Mouse (Mus musculus): ENCODE measurements around the gene Kcnk4. TPM values are rescaled to one million over a fixed set of nuclear protein-coding genes. Genes with fewer than 3 reads are reported as not detected.

Kcnk4 gene
- polyA plus RNA-seq, 1 experiment from 2014 or later = 0.49 TPM

GRCm38 (mm10) chr19:6969665-6970381 lies 35.5 kb upstream of the Kcnk4 start:
- H3K4me2 ChIP-seq (replicated peaks; ENCODE audit: low read depth, low read length) = peak overlapping the region; percentile 54
- under 1% methylated on average over 38 of the region's 55 CpGs for WGBS
- no peaks in the 10 kb centered on the region for H3K9me3 ChIP-seq (ENCODE audit: control insufficient read depth, low read length)
- peak overlapping the region; percentile 38 for H3K4me3 ChIP-seq (ENCODE audit: low read depth, low read length)
- H3K9ac ChIP-seq (ENCODE audit: low read depth, low read length) = peak overlapping the region; percentile 61; the same call in 1 of the 2 replicates
- no peaks in the 10 kb centered on the region for H3K36me3 ChIP-seq (ENCODE audit: control insufficient read depth, insufficient read depth, low read length)
- peak; percentile 20; the same call in 1 of the 2 replicates for ATAC-seq (ENCODE audit: low FRiP score)
- H3K4me1 ChIP-seq (replicated peaks; ENCODE audit: control insufficient read depth, insufficient read depth, low read length) = peaks cover 5% of the 10 kb centered on the region
- peaks cover 8% of the 10 kb centered on the region for H3K27me3 ChIP-seq (ENCODE audit: control insufficient read depth, insufficient read depth, low read length)
- DNase-seq (ENCODE audit: low spot score) = peak; percentile 77
- no peak overlapping the region for H3K27ac ChIP-seq (ENCODE audit: low read depth, low read length)

- under 1% methylated on average over 18 of the region's 20 CpGs for WGBS
- no peaks in the 10 kb centered on the region for H3K9me3 ChIP-seq (ENCODE audit: control insufficient read depth, low read length)
- no peak overlapping the region for H3K27ac ChIP-seq (ENCODE audit: low read depth, low read length)
- DNase-seq (ENCODE audit: low spot score) (no peak), ATAC-seq (ENCODE audit: low FRiP score) (no peak)
- H3K4me3 ChIP-seq (ENCODE audit: low read depth, low read length) = peak overlapping the region; percentile 38
- H3K4me1 ChIP-seq (replicated peaks; ENCODE audit: control insufficient read depth, insufficient read depth, low read length) = peaks cover 5% of the 10 kb centered on the region
- H3K4me2 ChIP-seq (replicated peaks; ENCODE audit: low read depth, low read length) = peak overlapping the region; percentile 54
- H3K36me3 ChIP-seq (ENCODE audit: control insufficient read depth, insufficient read depth, low read length) = no peaks in the 10 kb centered on the region
- peaks cover 8% of the 10 kb centered on the region for H3K27me3 ChIP-seq (ENCODE audit: control insufficient read depth, insufficient read depth, low read length)
- H3K9ac ChIP-seq (ENCODE audit: low read depth, low read length) = peak overlapping the region; percentile 61; the same call in 1 of the 2 replicates
Measured at GRCm38 (mm10) chr19:6969291-6969664, 35.0 kb upstream of the Kcnk4 start.

GRCm38 (mm10) chr19:6968491-6969271 lies 34.4 kb upstream of the Kcnk4 start:
- Histone ChIP-seq H3K36me3 (ENCODE audit: control insufficient read depth, insufficient read depth, low read length) (no peaks in the 10 kb centered on the region), H3K4me3 (ENCODE audit: low read depth, low read length) (peak overlapping the region; percentile 38; the same call in 1 of the 2 replicates), H3K9me3 (ENCODE audit: control insufficient read depth, low read length) (no peaks in the 10 kb centered on the region), H3K27me3 (ENCODE audit: control insufficient read depth, insufficient read depth, low read length) (peaks cover 8% of the 10 kb centered on the region), H3K4me1 (replicated peaks; ENCODE audit: control insufficient read depth, insufficient read depth, low read length) (peaks cover 5% of the 10 kb centered on the region), H3K27ac (ENCODE audit: low read depth, low read length) (no peak overlapping the region), H3K4me2 (replicated peaks; ENCODE audit: low read depth, low read length) (peak overlapping the region; percentile 54), H3K9ac (ENCODE audit: low read depth, low read length) (no peak overlapping the region)
- DNase-seq (ENCODE audit: low spot score) (no peak), ATAC-seq (ENCODE audit: low FRiP score) (no peak)
- WGBS = 10% methylated on average over 15 of the region's 15 CpGs

- no peaks in the 10 kb centered on the region for H3K9me3 ChIP-seq (ENCODE audit: control insufficient read depth, low read length)
- no peak overlapping the region for H3K4me3 ChIP-seq (ENCODE audit: low read depth, low read length)
- DNase-seq (ENCODE audit: low spot score) = no peak
- no peak overlapping the region for H3K27ac ChIP-seq (ENCODE audit: low read depth, low read length)
- H3K4me2 ChIP-seq (replicated peaks; ENCODE audit: low read depth, low read length) = no peak overlapping the region
- H3K27me3 ChIP-seq (ENCODE audit: control insufficient read depth, insufficient read depth, low read length) = no peaks in the 10 kb centered on the region; the same call in 1 of the 2 replicates
- ATAC-seq (ENCODE audit: low FRiP score) = no peak
- no peak overlapping the region for H3K9ac ChIP-seq (ENCODE audit: low read depth, low read length)
- H3K4me1 ChIP-seq (replicated peaks; ENCODE audit: control insufficient read depth, insufficient read depth, low read length) = 0 out of 2 replicates have a peak, but pooled peaks cover 6% of the 10 kb centered on the region
- WGBS = 69% methylated on average over 10 of the region's 10 CpGs
- H3K36me3 ChIP-seq (ENCODE audit: control insufficient read depth, insufficient read depth, low read length) = 0 out of 2 replicates have a peak, but pooled peaks cover 2% of the 10 kb centered on the region
Measured at GRCm38 (mm10) chr19:6956461-6956860, 22.1 kb upstream of the Kcnk4 start.

GRCm38 (mm10) chr19:6955424-6955823 lies 21.1 kb upstream of the Kcnk4 start:
- Histone ChIP-seq H3K27ac (ENCODE audit: low read depth, low read length) (no peak overlapping the region), H3K9ac (ENCODE audit: low read depth, low read length) (no peak overlapping the region), H3K27me3 (ENCODE audit: control insufficient read depth, insufficient read depth, low read length) (no peaks in the 10 kb centered on the region; the same call in 1 of the 2 replicates), H3K36me3 (ENCODE audit: control insufficient read depth, insufficient read depth, low read length) (0 out of 2 replicates have a peak, but pooled peaks cover 2% of the 10 kb centered on the region), H3K4me2 (replicated peaks; ENCODE audit: low read depth, low read length) (no peak overlapping the region), H3K4me3 (ENCODE audit: low read depth, low read length) (no peak overlapping the region), H3K9me3 (ENCODE audit: control insufficient read depth, low read length) (no peaks in the 10 kb centered on the region), H3K4me1 (replicated peaks; ENCODE audit: control insufficient read depth, insufficient read depth, low read length) (0 out of 2 replicates have a peak, but pooled peaks cover 6% of the 10 kb centered on the region)
- ATAC-seq (ENCODE audit: low FRiP score) = no peak
- 83% methylated on average over 7 of the region's 7 CpGs for WGBS
- no peak for DNase-seq (ENCODE audit: low spot score)

GRCm38 (mm10) chr19:6954046-6954445 lies 19.7 kb upstream of the Kcnk4 start:
- H3K27ac ChIP-seq (ENCODE audit: low read depth, low read length) = no peak overlapping the region
- H3K4me1 ChIP-seq (replicated peaks; ENCODE audit: control insufficient read depth, insufficient read depth, low read length) = peaks cover 12% of the 10 kb centered on the region; the same call in 1 of the 2 replicates
- WGBS = 54% methylated on average over 9 of the region's 9 CpGs

GRCm38 (mm10) chr19:6952712-6953037 lies 18.4 kb upstream of the Kcnk4 start:
- no peak for DNase-seq (ENCODE audit: low spot score)
- Histone ChIP-seq H3K4me2 (replicated peaks; ENCODE audit: low read depth, low read length) (peak overlapping the region; percentile 71), H3K27me3 (ENCODE audit: control insufficient read depth, insufficient read depth, low read length) (no peaks in the 10 kb centered on the region; the same call in 1 of the 2 replicates), H3K36me3 (ENCODE audit: control insufficient read depth, insufficient read depth, low read length) (0 out of 2 replicates have a peak, but pooled peaks cover 2% of the 10 kb centered on the region), H3K4me3 (ENCODE audit: low read depth, low read length) (peak overlapping the region; percentile 66), H3K4me1 (replicated peaks; ENCODE audit: control insufficient read depth, insufficient read depth, low read length) (peaks cover 12% of the 10 kb centered on the region; the same call in 1 of the 2 replicates), H3K27ac (ENCODE audit: low read depth, low read length) (no peak overlapping the region), H3K9me3 (ENCODE audit: control insufficient read depth, low read length) (no peaks in the 10 kb centered on the region), H3K9ac (ENCODE audit: low read depth, low read length) (peak overlapping the region; percentile 88; the same call in 1 of the 2 replicates)
- no peak for ATAC-seq (ENCODE audit: low FRiP score)
- WGBS = 43% methylated on average over 3 of the region's 3 CpGs

More at GRCm38 (mm10) chr19:6954046-6954445, 19.7 kb upstream of the Kcnk4 start:
- ATAC-seq (ENCODE audit: low FRiP score) (no peak), DNase-seq (ENCODE audit: low spot score) (no peak)
- H3K4me2 ChIP-seq (replicated peaks; ENCODE audit: low read depth, low read length) = no peak overlapping the region
- no peaks in the 10 kb centered on the region; the same call in 1 of the 2 replicates for H3K27me3 ChIP-seq (ENCODE audit: control insufficient read depth, insufficient read depth, low read length)
- H3K9me3 ChIP-seq (ENCODE audit: control insufficient read depth, low read length) = no peaks in the 10 kb centered on the region
- H3K36me3 ChIP-seq (ENCODE audit: control insufficient read depth, insufficient read depth, low read length) = 0 out of 2 replicates have a peak, but pooled peaks cover 2% of the 10 kb centered on the region
- no peak overlapping the region for H3K9ac ChIP-seq (ENCODE audit: low read depth, low read length)
- H3K4me3 ChIP-seq (ENCODE audit: low read depth, low read length) = no peak overlapping the region

GRCm38 (mm10) chr19:6951994-6952711 lies 17.8 kb upstream of the Kcnk4 start:
- peak overlapping the region; percentile 66 for H3K4me3 ChIP-seq (ENCODE audit: low read depth, low read length)
- peak overlapping the region; percentile 71 for H3K4me2 ChIP-seq (replicated peaks; ENCODE audit: low read depth, low read length)
- DNase-seq (ENCODE audit: low spot score) (peak; percentile 57), ATAC-seq (ENCODE audit: low FRiP score) (peak; percentile 46)
- H3K27ac ChIP-seq (ENCODE audit: low read depth, low read length) = peak overlapping the region; percentile 98
- WGBS = 3% methylated on average over 31 of the region's 31 CpGs
- peak overlapping the region; percentile 88 for H3K9ac ChIP-seq (ENCODE audit: low read depth, low read length)
- peaks cover 12% of the 10 kb centered on the region; the same call in 1 of the 2 replicates for H3K4me1 ChIP-seq (replicated peaks; ENCODE audit: control insufficient read depth, insufficient read depth, low read length)
- 0 out of 2 replicates have a peak, but pooled peaks cover 2% of the 10 kb centered on the region for H3K36me3 ChIP-seq (ENCODE audit: control insufficient read depth, insufficient read depth, low read length)
- H3K27me3 ChIP-seq (ENCODE audit: control insufficient read depth, insufficient read depth, low read length) = no peaks in the 10 kb centered on the region; the same call in 1 of the 2 replicates
- no peaks in the 10 kb centered on the region for H3K9me3 ChIP-seq (ENCODE audit: control insufficient read depth, low read length)
